Mouse (Mus musculus): ENCODE measurements around the gene Taf3.

GRCm38 (mm10) chr2:9877966-9878563, 170.3 kb downstream of the Taf3 start:
- TF ChIP-seq CTCF (IDR thresholded peaks at IDR 0.05; ENCODE audit: low read depth) = no peak
- TF ChIP-seq EP300 (IDR thresholded peaks at IDR 0.05; ENCODE audit: low read depth) = no peak
